Mouse (Mus musculus): ENCODE measurements around the gene Tspo2.

GRCm38 (mm10) chr17:48433689-48434330, 17.5 kb downstream of the Tspo2 start:
- TF ChIP-seq CTCF (IDR thresholded peaks at IDR 0.05; ENCODE audit: low read depth, low read length) = peak; percentile 52
- no peak for TF ChIP-seq EP300 (IDR thresholded peaks at IDR 0.05; ENCODE audit: insufficient read depth, low read depth, low read length)

Data from ES-Bruce4 (cell line).